Mouse (Mus musculus): ENCODE measurements around the gene Flad1.

The Flad1 gene

DNA sequence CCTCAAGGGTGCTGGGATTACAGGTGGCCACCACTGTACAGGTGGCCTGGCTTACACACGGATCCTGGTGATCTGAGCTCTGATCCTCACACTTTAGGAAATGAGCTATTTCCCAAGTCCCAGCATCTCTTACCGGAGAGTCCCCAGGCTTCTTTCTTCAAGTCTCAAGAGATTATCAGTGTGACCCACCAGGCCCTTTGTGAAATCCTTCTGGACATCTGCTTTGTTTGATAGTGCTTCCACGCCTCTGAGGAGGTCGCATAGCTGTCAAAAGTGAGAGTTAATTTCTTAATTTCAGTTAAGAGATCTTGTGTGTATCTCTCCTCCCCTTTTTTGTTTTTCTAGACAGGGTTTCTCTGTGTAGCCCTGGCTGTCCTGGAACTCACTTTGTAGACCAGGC, 14.2 kb upstream of the Flad1 start:
- DNase-seq, result no peak

DNA sequence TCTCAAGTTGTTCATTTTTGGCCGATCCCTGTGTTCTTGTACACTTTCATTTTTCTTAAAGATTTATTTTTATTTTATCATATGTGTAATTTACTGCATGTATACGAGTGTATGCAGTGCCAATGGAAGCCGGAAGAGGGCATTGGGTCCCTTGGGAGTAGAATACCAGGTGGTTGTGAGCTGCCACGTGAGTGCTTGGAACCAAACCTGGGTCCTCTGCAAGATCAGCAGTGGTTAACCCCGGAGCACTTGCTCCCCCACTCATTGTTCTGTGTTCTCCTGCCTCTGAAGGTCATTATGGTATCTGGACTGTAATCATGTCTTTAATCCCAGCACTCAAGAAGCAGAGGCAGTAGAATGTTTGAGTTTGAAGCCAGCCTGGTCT, 13.5 kb upstream of the Flad1 start:
- DNase-seq, result no peak

GRCm38 (mm10) chr3:89424416-89425140, 12.9 kb upstream of the Flad1 start:
- no peak for DNase-seq

- no peak for DNase-seq
Measured at GRCm38 (mm10) chr3:89422556-89423205, 11.0 kb upstream of the Flad1 start.

- DNase-seq, result peak; percentile 37 to 45
Measured at GRCm38 (mm10) chr3:89421810-89422473, 10.3 kb upstream of the Flad1 start.

DNA sequence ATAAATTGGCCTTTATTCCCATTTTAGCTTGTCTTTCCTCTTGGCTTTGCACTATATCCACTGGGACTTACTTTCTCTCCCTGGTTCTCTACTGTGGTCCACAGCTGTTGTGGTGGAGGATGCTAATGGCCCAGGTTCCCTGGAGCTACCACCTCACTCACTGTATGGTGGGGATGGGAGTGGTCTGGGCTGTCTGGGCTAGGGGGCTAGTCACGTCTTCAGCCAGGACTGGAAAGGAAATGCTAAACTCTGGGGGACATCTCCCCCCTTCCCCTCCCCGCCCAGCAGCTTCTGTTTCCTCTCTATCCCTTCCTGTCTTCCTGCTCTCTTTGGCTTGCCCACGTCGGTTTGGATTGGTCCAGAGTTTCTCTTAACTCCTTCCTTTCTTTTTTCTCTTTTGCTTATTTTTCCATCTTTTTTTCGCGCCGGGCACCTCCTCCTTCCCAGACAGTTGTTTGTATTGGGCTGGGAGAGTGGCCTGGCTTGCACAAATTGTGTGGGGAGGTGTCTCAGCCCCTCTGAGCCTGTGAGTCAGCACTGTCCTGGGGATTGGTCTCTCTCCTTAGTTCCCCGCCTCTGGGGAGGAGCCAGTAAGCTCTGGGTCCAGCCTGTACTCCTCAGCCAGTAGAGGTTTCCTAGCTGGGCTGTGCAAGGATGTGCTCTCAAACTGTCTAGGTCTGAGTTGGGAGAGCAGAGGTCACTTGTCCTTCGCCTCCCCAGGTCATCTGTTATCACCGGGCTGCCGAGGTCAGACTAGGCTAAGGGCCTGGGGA, 9.5 kb upstream of the Flad1 start:
- peak; percentile 70 to 72 for DNase-seq

GRCm38 (mm10) chr3:89420421-89420820, 8.8 kb upstream of the Flad1 start:
- DNase-seq, result no peak

DNA sequence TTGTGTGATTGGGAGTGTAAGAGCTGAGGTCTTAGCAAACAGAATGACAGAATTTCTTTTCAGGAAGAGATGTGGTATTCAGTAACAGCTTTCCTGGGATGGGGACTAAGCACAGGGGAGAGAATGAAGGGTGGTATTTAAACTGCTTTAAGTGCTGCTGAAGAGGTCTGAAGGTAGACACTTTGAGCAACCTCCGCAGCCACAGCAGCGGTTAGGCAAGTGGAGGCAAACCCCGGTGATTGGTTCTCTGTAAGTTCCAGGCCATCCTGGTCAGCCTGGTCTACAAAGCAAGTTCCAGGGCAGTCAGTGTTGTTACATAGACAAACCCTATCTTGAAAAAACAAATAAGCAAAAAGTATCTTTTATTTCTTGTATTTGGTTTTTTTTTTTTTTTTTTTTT, 8.3 kb upstream of the Flad1 start:
- DNase-seq, result no peak

- peak; percentile 46 to 48 for DNase-seq
Measured at GRCm38 (mm10) chr3:89419571-89419970, 7.9 kb upstream of the Flad1 start.

- DNase-seq, result peak; percentile 78 to 82
Measured at GRCm38 (mm10) chr3:89418861-89419250, 7.2 kb upstream of the Flad1 start.

GRCm38 (mm10) chr3:89418170-89418860, 6.6 kb upstream of the Flad1 start, which contains the start of the genes Cks1b and Shc1:
TSS of gene Cks1b (minus strand) at chr3:89418383.
TSS of gene Shc1 (plus strand) at chr3:89418443.
- DNase-seq, result peak; percentile 95 to 97

DNA sequence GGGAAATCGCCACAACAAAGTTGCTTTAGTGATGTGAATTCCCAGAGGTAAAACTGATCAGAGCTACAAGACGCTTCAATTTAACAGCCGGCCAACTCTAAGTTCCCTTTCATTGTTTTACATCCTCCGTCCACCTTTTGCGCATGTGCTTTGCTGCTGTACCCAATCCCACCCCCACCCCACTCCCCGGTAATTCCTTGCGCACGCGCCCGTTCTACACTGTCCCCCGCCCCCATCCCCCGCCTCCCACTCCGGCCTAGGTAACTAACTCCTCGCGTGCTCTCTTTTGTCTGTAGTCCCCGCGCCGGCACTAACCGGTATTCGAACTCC, 6.1 kb upstream of the Flad1 start:
- DNase-seq, result no peak

DNA sequence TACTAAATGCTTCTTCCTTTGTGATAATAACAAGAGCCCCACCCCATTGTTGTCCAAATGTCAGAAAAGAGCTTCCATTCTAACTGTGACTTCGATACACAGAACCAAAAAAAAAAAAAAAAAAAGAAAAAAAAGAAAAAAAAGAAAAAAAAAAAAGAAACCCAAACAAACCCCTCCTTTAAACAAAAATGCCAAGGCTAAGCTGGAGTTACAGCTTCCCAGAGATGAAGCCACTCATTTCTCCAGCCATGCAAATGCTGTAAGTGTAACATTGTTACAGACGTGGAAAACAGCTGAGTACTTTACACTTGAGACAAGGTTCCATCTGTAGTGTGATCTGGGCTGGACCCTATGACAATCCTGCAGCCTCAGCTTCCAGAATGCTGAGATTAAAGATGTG, 5.5 kb upstream of the Flad1 start:
- no peak for DNase-seq

DNA sequence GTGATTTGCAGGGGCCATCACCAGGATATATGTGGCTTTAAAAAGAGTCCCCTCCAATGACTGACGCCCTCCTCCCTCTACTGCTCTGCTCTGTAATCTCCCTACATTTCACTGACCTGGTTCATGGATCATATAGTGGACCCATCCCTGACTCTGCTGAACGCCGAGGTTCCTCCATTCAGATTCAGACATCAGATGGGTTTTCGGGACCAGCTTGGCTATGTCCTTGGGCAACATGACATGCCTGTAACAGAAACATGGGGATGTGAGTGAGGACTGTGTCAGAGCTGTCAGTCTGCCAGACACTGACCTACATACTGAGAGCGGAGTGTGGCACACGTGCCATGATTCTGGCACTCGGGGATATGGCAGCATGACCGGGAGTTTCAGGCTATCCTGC, 4.5 kb upstream of the Flad1 start:
- DNase-seq, result no peak

GRCm38 (mm10) chr3:89410864-89411263, 806 bp downstream of the Flad1 start:
- DNase-seq, result no peak

DNA sequence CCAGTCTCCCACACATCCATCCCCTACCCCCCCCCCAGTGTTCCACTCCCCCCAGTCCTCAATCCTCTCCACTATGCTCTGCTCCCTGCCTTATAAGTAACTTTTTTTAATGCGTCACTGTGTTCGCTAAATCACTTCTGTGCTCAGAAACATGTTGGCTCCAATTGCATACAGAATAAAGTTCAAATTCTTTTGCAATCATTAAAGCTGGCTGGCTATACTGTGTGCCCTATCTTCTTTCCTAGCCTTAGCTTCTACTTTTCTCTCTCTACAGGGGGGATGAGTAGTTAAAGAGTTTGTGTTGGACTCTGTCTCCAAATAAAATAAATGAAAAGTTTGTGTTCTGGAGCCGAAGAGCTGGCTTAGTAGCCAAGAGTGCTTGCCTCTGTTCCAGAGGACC, 2.0 kb downstream of the Flad1 start:
- DNase-seq, result no peak

DNA sequence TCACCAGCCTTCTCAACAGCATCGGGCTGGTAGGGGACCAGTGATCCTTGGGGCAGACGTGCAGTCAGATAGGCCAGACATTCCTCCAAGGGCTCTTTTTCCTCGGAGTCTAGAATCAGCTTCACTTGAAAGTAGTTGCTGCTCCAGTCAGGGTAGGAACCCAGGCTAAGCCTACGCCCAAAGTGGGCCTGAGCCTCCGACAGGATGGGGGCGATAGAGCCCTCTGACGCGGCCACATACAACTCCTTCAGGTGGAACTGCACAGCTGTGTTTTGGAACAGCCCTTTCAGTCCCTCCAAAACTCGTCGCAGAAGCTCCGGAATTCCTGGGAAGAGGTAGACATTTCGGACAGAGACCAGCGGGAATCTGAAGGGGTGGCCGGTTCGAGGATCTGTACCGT, 3.2 kb downstream of the Flad1 start:
- no peak for DNase-seq

DNA sequence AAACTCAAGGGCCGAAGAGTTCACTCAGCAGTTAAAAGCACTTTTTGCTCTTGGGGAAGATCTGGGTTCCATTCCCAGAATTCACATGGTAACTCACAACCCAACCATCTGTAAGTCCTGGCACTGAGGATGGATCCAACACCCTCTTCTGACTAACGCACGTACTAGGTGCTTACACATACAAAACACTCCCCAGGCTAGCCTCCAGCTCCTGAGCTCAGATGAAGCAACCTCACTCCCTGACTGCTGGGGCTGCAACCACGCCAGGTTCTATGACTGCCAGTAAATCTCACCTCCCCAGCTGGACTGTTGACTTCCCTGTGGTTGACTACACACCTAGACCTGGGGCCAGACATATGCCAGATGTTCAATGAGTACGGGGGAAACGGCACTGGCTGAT, 4.8 kb downstream of the Flad1 start:
- DNase-seq, result no peak

- no peak for DNase-seq
Measured at GRCm38 (mm10) chr3:89402693-89403092, 9.0 kb downstream of the Flad1 start, which contains the start of gene Lenep. TSS of gene Lenep (minus strand) at chr3:89402793.

DNA sequence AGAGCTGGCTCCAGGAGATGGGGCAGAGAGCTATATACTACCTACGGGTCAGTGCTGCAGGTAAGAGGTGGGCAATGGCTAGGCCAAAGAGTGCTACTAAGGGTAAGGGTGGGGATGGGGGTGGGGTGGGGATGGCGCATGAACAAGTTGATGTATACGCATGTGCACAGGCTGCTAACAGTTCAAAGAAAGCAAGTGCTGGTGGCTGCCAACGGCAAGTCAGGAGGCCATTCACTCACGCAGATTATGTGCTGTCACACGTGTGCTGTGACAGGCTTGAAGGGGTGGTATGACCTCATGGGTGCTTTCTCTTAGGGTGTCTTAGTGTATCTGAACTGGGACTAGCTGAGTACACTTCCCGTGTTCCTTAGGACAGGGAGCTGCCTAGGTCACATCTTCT, 10.3 kb downstream of the Flad1 start:
- DNase-seq, result no peak

DNA sequence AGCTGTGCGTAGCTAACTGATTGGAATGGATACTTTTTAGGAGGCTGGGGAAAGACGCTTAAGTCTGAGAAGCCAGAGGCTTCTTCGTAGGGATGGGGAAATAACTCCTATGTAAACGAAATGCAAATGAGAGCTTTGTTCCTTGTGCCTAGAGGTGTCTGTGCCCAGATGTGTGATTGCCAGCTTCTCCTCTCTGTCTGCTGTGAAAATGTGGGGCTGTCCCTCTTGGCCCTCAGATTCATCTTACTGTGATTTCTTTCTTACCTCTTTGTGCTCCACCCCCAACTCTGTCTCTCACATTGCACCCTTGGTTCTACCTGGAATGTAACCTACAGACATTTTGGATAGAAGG, 15.0 kb downstream of the Flad1 start:
- no peak for DNase-seq

DNA sequence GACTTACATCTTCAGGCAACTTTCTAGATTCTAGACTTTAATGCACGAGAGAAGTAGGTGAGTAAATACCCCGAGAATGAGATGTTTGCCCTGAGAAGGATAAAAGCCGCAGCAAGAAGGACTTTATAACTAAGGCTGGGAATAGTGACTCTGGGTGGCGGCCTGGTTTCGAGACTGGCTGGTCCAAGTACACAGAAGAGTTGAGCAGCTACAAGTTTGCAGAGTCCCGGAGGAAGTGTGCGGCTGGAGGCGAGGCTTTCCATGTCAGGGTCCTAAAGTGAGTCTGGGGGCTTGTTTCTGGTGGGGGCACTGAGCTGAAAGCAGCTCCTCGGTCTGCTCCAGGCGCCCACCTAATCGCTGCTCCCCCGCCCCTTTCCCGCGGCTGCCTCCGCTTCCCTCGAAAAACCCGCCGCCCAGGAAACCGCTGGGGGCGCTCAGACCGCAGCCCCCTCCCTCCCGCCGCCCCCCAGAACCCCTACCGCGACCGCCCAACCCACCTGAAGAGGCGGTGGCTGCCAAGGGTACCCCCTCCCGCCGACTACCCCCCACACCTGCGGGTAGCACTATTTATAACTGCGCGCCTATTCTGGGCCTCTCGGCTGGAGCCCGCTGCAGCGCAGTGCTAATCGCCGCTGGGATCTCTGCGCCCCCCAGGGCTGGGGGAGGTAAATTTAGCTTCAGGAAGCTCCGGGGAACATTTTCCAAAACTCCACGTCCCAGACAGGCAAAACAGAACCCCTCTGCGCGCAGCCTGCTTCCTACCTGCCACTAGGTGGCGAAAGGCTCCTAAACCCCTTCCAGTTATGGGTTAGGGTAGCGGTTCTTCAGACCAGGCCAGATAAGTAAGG, 15.6 kb downstream of the Flad1 start:
- DNase-seq, result peak; percentile 80 to 81
